Mouse (Mus musculus) stomach, embryonic 14.5 days (tissue): ENCODE measurements at regions not wholly inside any gene's neighbourhood (a gene's known extent, or its start where the extent isn't known, plus 50 kb on each side); places are given as distances from the start of the nearest gene placed in this dataset.

Source experiments
- ATAC-seq: fragments of 200-750 bp; cut with Nextera tagmentation; 2 replicates; pipeline ENCODE4 v1.8.0; 2017; ENCODE audit warnings: low read depth, moderate TSS enrichment; ENCODE audit not compliant: insufficient number of reproducible peaks, insufficient read depth, low FRiP score
- H3K27ac ChIP-seq: fragments of 300-500 bp; sonication (generic); 2 replicates; pipeline ENCODE4 v1.5.1; 2014; ENCODE audit warnings: mild to moderate bottlenecking, low read length, moderate library complexity, mixed read lengths
- H3K27me3 ChIP-seq: fragments of 300-500 bp; sonication (generic); 2 replicates; pipeline ENCODE4 v1.6.1; 2014; ENCODE audit warnings: low read length, control low read depth, mixed read lengths; ENCODE audit not compliant: control insufficient read depth, insufficient read depth
- H3K36me3 ChIP-seq: fragments of 300-500 bp; sonication (generic); 2 replicates; pipeline ENCODE4 v1.6.1; 2014; ENCODE audit warnings: mild to moderate bottlenecking, control low read depth, low read length, moderate library complexity, mixed read lengths; ENCODE audit not compliant: control insufficient read depth, insufficient read depth
- H3K4me1 ChIP-seq: fragments of 300-500 bp; sonication (generic); 2 replicates; pipeline ENCODE4 v1.6.1; 2014; ENCODE audit warnings: low read length, control low read depth, mixed read lengths; ENCODE audit not compliant: control insufficient read depth, insufficient read depth
- H3K4me2 ChIP-seq: fragments of 300-500 bp; sonication (generic); replicated peaks from 2 replicates; pipeline ENCODE4 v1.6.1; 2014; ENCODE audit warnings: low read depth, low read length, control low read depth
- H3K4me3 ChIP-seq: fragments of 300-500 bp; sonication (generic); 2 replicates; pipeline ENCODE4 v1.5.1; 2014; ENCODE audit warnings: low read depth, low read length, control low read depth
- H3K9ac ChIP-seq: fragments of 300-500 bp; sonication (generic); replicated peaks from 2 replicates; pipeline ENCODE4 v1.6.1; 2014; ENCODE audit warnings: low read depth, mild to moderate bottlenecking, control low read depth, low read length, moderate library complexity, mixed read lengths
- H3K9me3 ChIP-seq: fragments of 300-500 bp; sonication (generic); 2 replicates; pipeline ENCODE4 v1.6.1; 2016; ENCODE audit warnings: low read depth, low read length, control low read depth; ENCODE audit not compliant: control insufficient read depth
- WGBS: fragments of 180-500 bp; shearing (Covaris S2); extraction: QIAGEN DNeasy Blood & Tissue Kit; methylation state at CpG from one replicate; pipeline ENCODE4 v1.1.7; 2014; 5-methylcytosine and 5-hydroxymethylcytosine counted together

GRCm38 (mm10) chr3:148729242-148729680 lies 261.1 kb downstream of the Adgrl2 start:
- Histone ChIP-seq H3K9me3 (no peaks in the 10 kb centered on the region; the same call in 1 of the 2 replicates), H3K27ac (no peak overlapping the region), H3K4me2 (no peak overlapping the region), H3K9ac (no peak overlapping the region), H3K36me3 (no peaks in the 10 kb centered on the region), H3K4me3 (no peak overlapping the region), H3K4me1 (peaks cover 8% of the 10 kb centered on the region), H3K27me3 (no peaks in the 10 kb centered on the region)
- no peak for ATAC-seq
- WGBS, result 51% methylated on average over 7 of the region's 7 CpGs

GRCm38 (mm10) chr3:148728513-148729241 lies 261.7 kb downstream of the Adgrl2 start:
- Histone ChIP-seq H3K9ac (no peak overlapping the region), H3K4me3 (no peak overlapping the region), H3K27me3 (no peaks in the 10 kb centered on the region), H3K27ac (no peak overlapping the region), H3K4me1 (peaks cover 2% of the 10 kb centered on the region; the same call in 1 of the 2 replicates), H3K36me3 (no peaks in the 10 kb centered on the region), H3K9me3 (no peaks in the 10 kb centered on the region; the same call in 1 of the 2 replicates), H3K4me2 (no peak overlapping the region)
- 78% methylated on average over 6 of the region's 6 CpGs for WGBS
- ATAC-seq, result no peak

- H3K9ac ChIP-seq, result no peak overlapping the region
- H3K4me1 ChIP-seq, result no peaks in the 10 kb centered on the region
- H3K27me3 ChIP-seq, result no peaks in the 10 kb centered on the region
- no peaks in the 10 kb centered on the region for H3K36me3 ChIP-seq
- H3K4me3 ChIP-seq, result no peak overlapping the region
- no peak overlapping the region for H3K27ac ChIP-seq
- no peaks in the 10 kb centered on the region; the same call in 1 of the 2 replicates for H3K9me3 ChIP-seq
- no peak for ATAC-seq
- 61% methylated on average over 10 of the region's 10 CpGs for WGBS
- H3K4me2 ChIP-seq, result no peak overlapping the region
These were observed 263.6 kb downstream of the Adgrl2 start for GRCm38 (mm10) chr3:148726596-148727331.

- H3K4me2 ChIP-seq, result no peak overlapping the region
- H3K36me3 ChIP-seq, result no peaks in the 10 kb centered on the region
- no peaks in the 10 kb centered on the region for H3K9me3 ChIP-seq
- no peak for ATAC-seq
- 79% methylated on average over 7 of the region's 7 CpGs for WGBS
- H3K9ac ChIP-seq, result no peak overlapping the region
- no peak overlapping the region for H3K4me3 ChIP-seq
- no peaks in the 10 kb centered on the region for H3K4me1 ChIP-seq
- H3K27me3 ChIP-seq, result no peaks in the 10 kb centered on the region
- H3K27ac ChIP-seq, result no peak overlapping the region
These were observed 293.8 kb downstream of the Adgrl2 start for GRCm38 (mm10) chr3:148696555-148696954.

GRCm38 (mm10) chr3:148695453-148695852 lies 294.9 kb downstream of the Adgrl2 start:
- Histone ChIP-seq H3K4me2 (no peak overlapping the region), H3K4me3 (no peak overlapping the region), H3K9ac (no peak overlapping the region), H3K27me3 (no peaks in the 10 kb centered on the region), H3K36me3 (no peaks in the 10 kb centered on the region), H3K4me1 (no peaks in the 10 kb centered on the region), H3K27ac (no peak overlapping the region), H3K9me3 (no peaks in the 10 kb centered on the region)
- 85% methylated on average over 6 of the region's 6 CpGs for WGBS
- no peak for ATAC-seq

GRCm38 (mm10) chr3:148683181-148683580 lies 307.2 kb downstream of the Adgrl2 start:
- H3K4me3 ChIP-seq, result no peak overlapping the region
- no peak for ATAC-seq

GRCm38 (mm10) chr3:148682445-148682994 lies 307.8 kb downstream of the Adgrl2 start:
- 81% methylated on average over 6 of the region's 6 CpGs for WGBS
- Histone ChIP-seq H3K4me2 (no peak overlapping the region), H3K27me3 (no peaks in the 10 kb centered on the region), H3K36me3 (no peaks in the 10 kb centered on the region), H3K27ac (no peak overlapping the region), H3K4me1 (peaks cover 7% of the 10 kb centered on the region), H3K4me3 (no peak overlapping the region), H3K9ac (no peak overlapping the region), H3K9me3 (no peaks in the 10 kb centered on the region)
- ATAC-seq, result no peak

More at GRCm38 (mm10) chr3:148683181-148683580, 307.2 kb downstream of the Adgrl2 start:
- H3K36me3 ChIP-seq, result no peaks in the 10 kb centered on the region
- no peak overlapping the region for H3K9ac ChIP-seq
- H3K9me3 ChIP-seq, result no peaks in the 10 kb centered on the region
- H3K4me1 ChIP-seq, result peaks cover 7% of the 10 kb centered on the region
- H3K27me3 ChIP-seq, result no peaks in the 10 kb centered on the region
- no peak overlapping the region for H3K4me2 ChIP-seq
- no peak overlapping the region for H3K27ac ChIP-seq

GRCm38 (mm10) chr3:148681186-148681585 lies 309.2 kb downstream of the Adgrl2 start:
- Histone ChIP-seq H3K36me3 (no peaks in the 10 kb centered on the region), H3K27ac (no peak overlapping the region), H3K4me1 (peaks cover 7% of the 10 kb centered on the region), H3K9ac (no peak overlapping the region), H3K4me2 (no peak overlapping the region), H3K27me3 (no peaks in the 10 kb centered on the region), H3K9me3 (no peaks in the 10 kb centered on the region), H3K4me3 (no peak overlapping the region)
- no peak for ATAC-seq
- 55% methylated on average over 2 of the region's 2 CpGs for WGBS
